ENCODE assay signal across 9 mouse cellular contexts in the genomic region with DNA sequence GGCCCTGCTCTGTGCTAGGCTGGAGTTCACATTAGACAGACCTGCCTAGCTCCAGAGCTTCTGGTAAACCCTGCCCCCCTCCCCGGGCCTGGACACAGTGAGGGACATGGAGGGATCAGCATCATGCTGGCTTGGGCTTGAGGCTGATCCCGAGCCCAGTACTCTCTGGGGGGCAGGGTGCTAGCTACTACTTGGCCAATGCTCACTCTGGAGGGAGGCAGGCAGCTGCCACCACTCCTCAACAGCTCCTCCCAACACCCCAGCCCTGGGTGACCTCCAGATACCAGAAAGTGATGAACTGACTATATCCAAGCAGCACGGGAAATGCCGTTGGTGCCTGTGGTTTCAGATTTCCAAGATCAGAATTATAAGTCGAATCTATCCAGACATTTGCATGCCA. TPM values are rescaled to one million over a fixed set of nuclear protein-coding genes. Genes with fewer than 3 reads are reported as not detected.
DNase-seq lines count a peak whose midpoint lies in the region; ATAC-seq and TF ChIP-seq lines count a peak whose summit lies in the region.
"Had no signal": no experiment of that assay in that cellular context is flagged by ENCODE, and none has a peak within 500 bp of the region (broad histone marks: within the 10 kb centered on the region; RNA-seq: fewer than 3 reads in every experiment).

No protein-coding gene starts in this region.

- no peak for TF ChIP-seq CTCF in spleen, adult 2 months (IDR thresholded peaks at IDR 0.05; ENCODE audit: extremely low read depth, insufficient read depth, insufficient read length, insufficient replicate concordance)

- 0 out of 2 replicates have a peak, but pooled peaks have one; percentile 32 for ATAC-seq in limb, embryonic 11.5 days (ENCODE audit: insufficient number of reproducible peaks, low FRiP score, low TSS enrichment, low read depth)
- ATAC-seq in activated CD4-positive, CD25-positive, alpha-beta regulatory T cell, adult 4 months, result no peak
- ATAC-seq: hindbrain, embryonic 16.5 days had no signal

- peak overlapping the region; percentile 49; the same call in 1 of the 2 replicates for H3K27ac ChIP-seq in spleen, adult 2 months (ENCODE audit: insufficient read depth, low read length)
- no peak overlapping the region for H3K27ac ChIP-seq in limb, embryonic 11.5 days (replicated peaks; ENCODE audit: low read depth, low read length)
- H3K27ac ChIP-seq: neural tube, embryonic 13.5 days had no signal

- H3K4me3 ChIP-seq in spleen, adult 2 months (ENCODE audit: extremely low read depth, insufficient read depth, insufficient read length), result no peak overlapping the region
- H3K4me3 ChIP-seq in limb, embryonic 11.5 days (ENCODE audit: low read depth, low read length), result no peak overlapping the region
- H3K4me3 ChIP-seq: neural tube, embryonic 13.5 days had no signal

- no peak for TF ChIP-seq POLR2A in spleen, adult 2 months (IDR thresholded peaks at IDR 0.05; ENCODE audit: low read depth, low read length)

- no peak overlapping the region for H3K9ac ChIP-seq in limb, embryonic 11.5 days (ENCODE audit: low read length)
- H3K9ac ChIP-seq: neural tube, embryonic 13.5 days had no signal

- no peaks in the 10 kb centered on the region for H3K36me3 ChIP-seq in spleen, adult 2 months (ENCODE audit: control insufficient read depth, insufficient read depth, low read length)
- H3K36me3 ChIP-seq in limb, embryonic 11.5 days (ENCODE audit: control insufficient read depth, insufficient read depth, low read length), result no peaks in the 10 kb centered on the region
- H3K36me3 ChIP-seq: neural tube, embryonic 13.5 days had no signal

- no peak overlapping the region for H3K4me2 ChIP-seq in limb, embryonic 11.5 days (ENCODE audit: low read depth, severe bottlenecking)
- H3K4me2 ChIP-seq: neural tube, embryonic 13.5 days had no signal

- H3K4me1 ChIP-seq in spleen, adult 2 months (ENCODE audit: control insufficient read depth, insufficient read depth, insufficient read length), result no peaks in the 10 kb centered on the region; the same call in 1 of the 2 replicates
- 0 out of 2 replicates have a peak, but pooled peaks cover 4% of the 10 kb centered on the region for H3K4me1 ChIP-seq in limb, embryonic 11.5 days (ENCODE audit: control insufficient read depth, insufficient read depth, low read length)

- no peaks in the 10 kb centered on the region for H3K9me3 ChIP-seq in limb, embryonic 11.5 days (ENCODE audit: control insufficient read depth, low read length)
- H3K9me3 ChIP-seq: neural tube, embryonic 13.5 days had no signal

- peaks cover 8% of the 10 kb centered on the region for H3K27me3 ChIP-seq in spleen, adult 2 months (ENCODE audit: control insufficient read depth, insufficient read depth, low read length)
- peaks cover 13% of the 10 kb centered on the region for H3K27me3 ChIP-seq in limb, embryonic 11.5 days (ENCODE audit: control insufficient read depth, insufficient read depth, low read length)

- DNase-seq in spleen, adult 2 months (ENCODE audit: low read depth in 1 of 2, low spot score in 2 of 2), result no peak
- DNase-seq in spleen, adult 18-20 months, result no peak
- DNase-seq in kidney, adult 11 months, result peak; percentile 68
- peak; percentile 27 for DNase-seq in limb, embryonic 11.5 days (ENCODE audit: low spot score)
- DNase-seq in thymus, postnatal 4 days, result no peak
- no peak for DNase-seq in urinary bladder, postnatal 36 days (ENCODE audit: low spot score in 2 of 2)

- 75% methylated on average over 5 of the region's 5 CpGs for WGBS in spleen, adult 2 months
- 31% methylated on average over 5 of the region's 5 CpGs for WGBS in limb, embryonic 11.5 days

RNA-seq across cellular contexts. Expression of gene Ttc1, which starts 25.9 kb away (rescaled TPM):
- 4.4 and 4.9 TPM in 2 replicates for polyA plus RNA-seq in spleen, adult 2 months (2012; rRNA removed)
- polyA plus RNA-seq in limb, embryonic 11.5 days (2014; fragmentation: Nextera tagmentation; extraction: Ambion mirVana), result 78.4 and 83.4 TPM in 2 replicates
- 100 to 1,000 TPM in 1 of 2 experiments, 10 to 100 TPM in 1; 95.1 to 112 TPM for polyA plus RNA-seq in activated CD4-positive, CD25-positive, alpha-beta regulatory T cell, adult 4 months (2017; shearing (Covaris generic))

Comparison
In these comparisons a context has a peak if more than half of its experiments do, and no peak if none do; other contexts are left out.
1. DNase-seq: peak in kidney, adult 11 months (single experiment) and limb, embryonic 11.5 days (single experiment); none in spleen, adult 2 months (0 of 2), spleen, adult 18-20 months (0 of 2), thymus, postnatal 4 days (single experiment) and urinary bladder, postnatal 36 days (0 of 2).
2. RNA of gene Ttc1, which starts 25.9 kb away (polyA plus RNA-seq): 95.1 to 112 TPM in activated CD4-positive, CD25-positive, alpha-beta regulatory T cell, adult 4 months and 78.4 to 83.4 TPM in limb, embryonic 11.5 days; 4.4 to 4.9 TPM in spleen, adult 2 months; every median in the first group is over 10 times any median in the second.